Mouse (Mus musculus) kidney, adult 2 months (tissue): ENCODE measurements around the gene Hs3st5.

Source experiments
- CTCF ChIP-seq: fragments of 200-500 bp; conservative IDR thresholded peaks from 2 replicates; pipeline ENCODE4 v1.5.1; 2011; ENCODE audit warnings: low read depth, mild to moderate bottlenecking, control low read depth, low read length, moderate library complexity, mixed read lengths; ENCODE audit not compliant: insufficient read depth, insufficient read length
- POLR2A ChIP-seq: fragments of 200-500 bp; IDR thresholded peaks from one replicate; pipeline ENCODE4 v1.6.1; 2011; ENCODE audit warnings: low read depth, low read length, control low read depth

DNA sequence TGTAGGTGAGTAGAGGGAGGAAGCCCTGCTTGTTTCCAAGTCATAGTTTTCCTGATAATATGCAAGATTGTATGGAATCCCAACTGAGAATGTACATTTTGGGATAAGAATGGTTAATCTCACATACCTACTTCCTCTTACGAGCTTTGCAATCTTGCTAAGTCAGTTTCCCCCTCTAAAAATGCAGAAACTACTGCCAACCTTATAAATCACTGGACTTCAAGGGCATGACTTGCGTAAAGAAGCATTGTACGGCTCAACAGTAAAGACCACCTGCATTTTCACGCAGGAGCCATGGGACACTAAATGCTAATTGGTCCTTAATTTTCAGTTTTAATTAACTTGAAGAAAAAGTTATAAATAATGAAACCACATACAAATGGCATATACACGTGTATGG is 144.0 kb downstream of the Hs3st5 start:
- TF ChIP-seq CTCF = no peak
- no peak for TF ChIP-seq POLR2A
